Mouse (Mus musculus): ENCODE data around the gene Dus3l.

Gene Dus3l

DNA sequence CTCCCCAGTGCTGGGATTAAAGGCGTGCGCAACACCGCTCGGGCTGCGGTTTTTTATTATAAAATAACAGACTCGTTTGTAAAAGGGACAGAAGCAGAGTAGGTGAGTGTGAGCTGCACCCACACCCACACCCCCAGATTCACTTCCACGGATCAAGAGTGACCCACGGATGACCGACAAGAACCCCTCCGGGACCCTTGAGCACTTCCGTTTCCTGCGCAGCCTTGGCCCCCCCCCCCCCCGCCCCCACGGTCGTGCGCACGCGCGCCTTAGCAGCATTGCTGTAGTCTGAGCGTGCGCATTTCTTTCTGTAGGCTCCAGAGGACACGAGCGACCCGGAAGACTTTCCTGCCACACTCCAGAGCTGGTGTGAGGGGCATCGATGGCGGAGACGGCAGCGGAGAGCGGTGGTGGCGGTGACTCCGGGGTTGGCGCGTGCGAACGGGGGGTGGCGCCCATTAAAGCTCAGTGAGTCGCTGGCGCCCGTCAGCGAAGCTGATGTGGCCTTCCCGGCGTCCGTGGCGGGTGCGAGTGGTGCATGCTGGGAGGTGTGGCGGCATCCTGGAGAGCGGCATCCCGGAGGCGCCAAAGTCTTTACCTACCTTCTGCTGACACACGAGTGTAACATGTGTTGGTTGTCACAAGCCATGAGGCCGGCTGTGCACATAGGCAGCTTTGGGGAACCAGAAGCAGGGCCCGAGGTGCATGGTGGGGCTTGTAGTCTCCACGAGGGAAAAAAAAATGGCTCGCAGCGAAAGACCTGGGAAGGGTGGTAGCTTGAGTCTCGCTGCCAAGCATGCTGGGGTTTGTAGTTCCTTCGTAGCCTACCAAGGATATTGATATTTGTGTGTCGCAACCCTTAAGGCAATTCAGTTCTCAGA, at the start of gene Dus3l:
Dus3l (plus strand) TSS at position 284 of the 881 bp plus-strand sequence.
- DNase-seq (ENCODE audit: low read depth, low spot score), result peak; percentile 96

GRCm38 (mm10) chr17:56715360-56715759, 49.2 kb upstream of the Dus3l start:
- DNase-seq (ENCODE audit: low read depth, low spot score), result no peak

- DNase-seq (ENCODE audit: low read depth, low spot score), result no peak
Observed at GRCm38 (mm10) chr17:56715914-56716654, 48.5 kb upstream of the Dus3l start.

GRCm38 (mm10) chr17:56716655-56717362, 47.7 kb upstream of the Dus3l start:
- peak; percentile 99 for DNase-seq (ENCODE audit: low read depth, low spot score)

DNA sequence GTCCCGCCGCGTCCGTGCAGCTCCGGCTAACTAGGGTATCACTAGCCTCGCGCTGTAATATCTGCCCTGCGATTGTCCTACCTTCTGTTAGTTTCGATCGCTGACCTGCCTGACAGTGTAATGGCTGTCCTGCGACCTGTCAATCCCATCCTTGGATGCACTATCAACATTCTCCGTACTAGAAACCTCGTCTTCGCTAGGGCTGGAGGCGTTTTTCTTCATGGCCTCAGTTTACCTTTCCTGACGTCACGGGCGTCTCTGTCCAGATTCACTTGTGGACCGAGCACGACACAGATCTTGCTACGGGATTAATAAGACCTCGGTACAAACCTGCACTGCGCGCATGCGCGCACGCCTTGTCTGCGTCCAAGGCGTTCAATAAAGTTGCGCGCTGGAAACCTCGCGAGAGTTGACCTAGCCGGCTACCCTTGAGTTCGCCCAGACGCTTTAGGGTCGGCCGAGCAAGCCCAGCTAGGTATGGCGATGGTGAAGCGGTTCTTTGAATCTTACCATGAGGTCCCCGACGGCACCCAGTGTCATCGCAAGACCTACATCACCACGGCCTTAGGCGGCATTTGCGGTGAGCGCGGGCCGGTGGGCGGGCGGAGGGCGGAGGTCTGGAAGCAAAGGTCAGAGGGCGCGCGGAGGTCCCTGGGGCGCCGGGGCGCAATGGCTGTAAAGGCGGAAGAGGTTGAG, 47.0 kb upstream of the Dus3l start, which contains the start of the genes Ndufa11 and Vmac:
Ndufa11 (plus strand) TSS at position 405 of the 696 bp plus-strand sequence.
Vmac (minus strand) TSS at position 660 of the 696 bp plus-strand sequence.
- peak; percentile 98 for DNase-seq (ENCODE audit: low read depth, low spot score)

DNA sequence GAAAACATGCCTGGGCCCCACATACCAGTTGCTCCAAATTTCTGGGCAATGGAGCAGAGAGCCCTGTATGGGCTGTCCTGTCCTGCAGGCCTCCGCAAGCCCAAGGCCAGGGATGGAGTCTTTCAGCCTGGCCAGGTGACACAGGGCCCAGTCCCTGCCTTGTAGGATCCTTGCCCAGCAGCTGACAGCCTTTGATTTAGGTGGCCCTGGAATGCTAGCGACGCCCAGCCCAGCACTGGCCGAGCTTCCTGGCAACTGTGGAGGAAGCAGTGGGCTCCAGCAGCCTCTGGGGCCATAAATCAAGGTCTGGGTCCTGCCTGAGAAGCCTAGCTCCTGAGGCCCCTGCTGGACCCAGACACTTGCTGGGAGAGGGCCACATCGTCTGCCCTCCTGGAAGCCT, 42.1 kb upstream of the Dus3l start:
- DNase-seq (ENCODE audit: low read depth, low spot score), result no peak

DNA sequence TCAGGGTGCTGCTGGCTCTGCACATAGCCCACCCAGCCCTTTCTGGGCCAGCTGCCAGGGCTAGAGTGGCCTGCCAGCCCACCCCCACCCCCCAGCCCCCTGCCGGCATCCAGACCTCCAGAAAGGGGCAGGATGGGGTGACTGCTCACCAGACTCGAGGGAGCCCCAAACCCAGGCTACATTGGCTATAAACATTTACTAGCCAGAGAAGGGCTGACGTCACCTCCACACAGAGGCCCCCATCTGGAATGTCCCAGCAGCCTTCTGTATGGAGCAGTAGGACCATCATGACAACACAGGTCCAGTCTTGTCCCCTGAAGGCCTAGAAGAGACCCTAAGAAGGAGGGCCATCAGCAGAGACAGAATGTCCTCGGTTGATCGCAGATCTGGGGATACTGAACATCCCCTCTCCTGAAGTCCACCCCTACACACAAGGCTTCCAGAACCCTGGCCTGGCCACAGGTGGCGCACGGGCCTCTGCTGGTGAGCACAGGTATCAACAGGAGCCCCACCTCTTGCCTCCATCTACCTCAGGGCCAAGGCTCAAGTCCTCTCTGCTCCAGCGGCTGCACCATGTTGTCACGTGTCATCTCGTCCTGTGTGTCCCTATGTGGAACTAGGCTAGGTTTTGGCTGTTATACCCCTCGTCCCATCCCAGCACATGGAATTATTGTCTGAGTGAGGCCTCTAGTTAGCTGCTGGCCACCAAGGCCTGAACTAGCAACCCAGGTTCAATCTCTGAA, 41.0 kb upstream of the Dus3l start:
- peak; percentile 59 for DNase-seq (ENCODE audit: low read depth, low spot score)

GRCm38 (mm10) chr17:56727029-56727649, 37.4 kb upstream of the Dus3l start:
- no peak for DNase-seq (ENCODE audit: low read depth, low spot score)

DNA sequence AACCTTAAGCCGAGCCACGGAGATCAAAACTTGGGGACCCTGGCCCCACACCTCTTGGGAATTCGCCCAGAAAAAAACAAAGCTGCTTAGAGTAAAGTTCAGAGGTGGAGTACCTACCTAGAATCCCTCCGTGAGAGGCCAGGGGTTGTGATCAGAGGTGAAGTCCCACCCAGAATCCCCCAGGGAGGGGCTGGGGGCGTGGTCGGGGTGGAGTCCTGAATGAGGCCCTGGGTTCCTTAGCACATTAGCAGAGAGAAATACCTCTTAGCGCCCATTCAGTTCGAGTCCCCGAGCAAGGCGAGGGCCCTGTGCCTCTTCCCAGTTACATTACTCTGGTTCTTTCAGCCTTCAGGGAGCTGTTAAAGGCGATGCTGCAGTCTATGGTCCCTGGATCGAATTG, 36.9 kb upstream of the Dus3l start:
- DNase-seq (ENCODE audit: low read depth, low spot score), result peak; percentile 88

DNA sequence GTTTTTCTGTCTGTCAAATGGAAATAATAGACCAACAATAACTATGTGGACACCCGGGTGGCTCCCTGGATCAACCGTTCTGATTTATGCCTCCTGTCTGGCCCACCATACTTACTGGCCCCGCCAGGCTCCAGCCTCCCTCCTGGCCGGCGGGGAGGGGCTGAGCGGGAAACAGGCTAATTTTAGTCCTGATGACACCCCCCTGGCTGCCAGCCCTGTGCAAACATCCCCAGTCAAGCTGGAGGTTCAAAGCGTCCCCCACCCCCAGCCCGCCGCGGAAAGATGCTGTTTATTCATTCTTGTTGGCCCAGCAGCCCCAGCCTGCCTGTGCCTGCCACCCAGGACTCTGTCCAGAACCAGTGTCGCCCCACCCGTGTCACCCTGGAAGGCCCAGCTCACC, 36.4 kb upstream of the Dus3l start:
- DNase-seq (ENCODE audit: low read depth, low spot score), result peak; percentile 30

DNA sequence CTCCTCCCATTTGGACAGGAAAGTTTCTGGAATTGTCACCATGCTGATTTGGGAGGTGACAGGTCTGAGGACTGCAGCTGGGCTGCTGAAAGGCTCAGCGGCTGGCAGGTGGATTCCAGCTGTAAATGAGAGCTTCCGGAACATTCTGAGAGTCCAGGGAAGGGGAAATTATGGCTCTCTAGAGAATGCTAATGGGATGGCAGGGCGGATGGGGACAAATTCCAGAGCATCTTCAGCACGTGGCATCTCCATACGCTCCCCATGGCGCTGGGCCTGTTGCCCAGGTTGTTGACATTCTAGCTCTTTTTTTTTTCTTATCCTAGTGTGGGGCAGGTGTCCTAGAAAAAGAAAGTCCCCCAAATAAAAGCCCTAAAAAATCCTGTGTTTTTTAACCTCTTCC, 35.4 kb upstream of the Dus3l start:
- DNase-seq (ENCODE audit: low read depth, low spot score), result peak; percentile 74

GRCm38 (mm10) chr17:56729656-56730055, 34.9 kb upstream of the Dus3l start:
- DNase-seq (ENCODE audit: low read depth, low spot score), result peak; percentile 86

GRCm38 (mm10) chr17:56736534-56736933, 28.0 kb upstream of the Dus3l start:
- DNase-seq (ENCODE audit: low read depth, low spot score), result peak; percentile 83

GRCm38 (mm10) chr17:56738221-56738620, 26.3 kb upstream of the Dus3l start:
- DNase-seq (ENCODE audit: low read depth, low spot score), result no peak

GRCm38 (mm10) chr17:56740118-56740787, 24.3 kb upstream of the Dus3l start:
- DNase-seq (ENCODE audit: low read depth, low spot score), result no peak

- DNase-seq (ENCODE audit: low read depth, low spot score), result peak; percentile 88
Observed at GRCm38 (mm10) chr17:56740788-56741160, 23.8 kb upstream of the Dus3l start.

- no peak for DNase-seq (ENCODE audit: low read depth, low spot score)
Observed at GRCm38 (mm10) chr17:56744173-56744572, 20.4 kb upstream of the Dus3l start.

GRCm38 (mm10) chr17:56751404-56752072, 13.0 kb upstream of the Dus3l start:
- DNase-seq (ENCODE audit: low read depth, low spot score), result peak; percentile 92

GRCm38 (mm10) chr17:56753452-56753851, 11.1 kb upstream of the Dus3l start:
- no peak for DNase-seq (ENCODE audit: low read depth, low spot score)
